Mouse (Mus musculus): Measurements from ENCODE around the gene Slc9a7.

Slc9a7 gene

GRCm38 (mm10) chrX:20291282-20292039 is at the start of gene Slc9a7:
TSS of gene Slc9a7 (minus strand) at chrX:20291807.
- in situ Hi-C loops (cut with MboI, MseI) = no loop called here

GRCm38 (mm10) chrX:20335722-20336121 is 44.1 kb upstream of the Slc9a7 start:
- in situ Hi-C loops (cut with MboI, MseI) = loop anchor here (10.0 kb wide), 1 partner anchor 311 kb away; no protein-coding TSS in a partner anchor

GRCm38 (mm10) chrX:20332756-20333155 is 41.1 kb upstream of the Slc9a7 start:
- in situ Hi-C loops (cut with MboI, MseI) = loop anchor here (5.0 to 10.0 kb wide), 2 partner anchors 180 to 308 kb away; no protein-coding TSS in a partner anchor

- in situ Hi-C loops (cut with MboI, MseI) = no loop called here
Observed at GRCm38 (mm10) chrX:20307215-20307614, 15.6 kb upstream of the Slc9a7 start.

- in situ Hi-C loops (cut with MboI, MseI) = no loop called here
Observed at GRCm38 (mm10) chrX:20305941-20306340, 14.3 kb upstream of the Slc9a7 start.

GRCm38 (mm10) chrX:20303280-20303679 is 11.7 kb upstream of the Slc9a7 start:
- in situ Hi-C loops (cut with MboI, MseI) = no loop called here

- in situ Hi-C loops (cut with MboI, MseI) = no loop called here
Observed at GRCm38 (mm10) chrX:20292040-20292417, 422 bp upstream of the Slc9a7 start.

GRCm38 (mm10) chrX:20290715-20291114 is 892 bp downstream of the Slc9a7 start:
- in situ Hi-C loops (cut with MboI, MseI) = no loop called here

- in situ Hi-C loops (cut with MboI, MseI) = no loop called here
Observed at GRCm38 (mm10) chrX:20288674-20289073, 2.9 kb downstream of the Slc9a7 start.

GRCm38 (mm10) chrX:20286254-20286653 is 5.4 kb downstream of the Slc9a7 start:
- in situ Hi-C loops (cut with MboI, MseI) = no loop called here

- in situ Hi-C loops (cut with MboI, MseI) = no loop called here
Observed at GRCm38 (mm10) chrX:20279424-20279823, 12.2 kb downstream of the Slc9a7 start.

- in situ Hi-C loops (cut with MboI, MseI) = no loop called here
Observed at GRCm38 (mm10) chrX:20273854-20274253, 17.8 kb downstream of the Slc9a7 start.

- in situ Hi-C loops (cut with MboI, MseI) = no loop called here
Observed at GRCm38 (mm10) chrX:20271980-20272379, 19.6 kb downstream of the Slc9a7 start.

GRCm38 (mm10) chrX:20269980-20270379 is 21.6 kb downstream of the Slc9a7 start:
- in situ Hi-C loops (cut with MboI, MseI) = no loop called here

GRCm38 (mm10) chrX:20264370-20264769 is 27.2 kb downstream of the Slc9a7 start:
- in situ Hi-C loops (cut with MboI, MseI) = no loop called here

GRCm38 (mm10) chrX:20228102-20228501 is 63.5 kb downstream of the Slc9a7 start:
- in situ Hi-C loops (cut with MboI, MseI) = no loop called here

- in situ Hi-C loops (cut with MboI, MseI) = no loop called here
Observed at GRCm38 (mm10) chrX:20221486-20221885, 70.1 kb downstream of the Slc9a7 start.

GRCm38 (mm10) chrX:20185616-20186015 is 106.0 kb downstream of the Slc9a7 start:
- in situ Hi-C loops (cut with MboI, MseI) = no loop called here

GRCm38 (mm10) chrX:20176792-20177191 is 114.8 kb downstream of the Slc9a7 start:
- in situ Hi-C loops (cut with MboI, MseI) = no loop called here

- in situ Hi-C loops (cut with MboI, MseI) = no loop called here
Observed at GRCm38 (mm10) chrX:20168430-20168829, 123.2 kb downstream of the Slc9a7 start.

GRCm38 (mm10) chrX:20164984-20165383 is 126.6 kb downstream of the Slc9a7 start:
- in situ Hi-C loops (cut with MboI, MseI) = no loop called here

GRCm38 (mm10) chrX:20162322-20162711 is 129.3 kb downstream of the Slc9a7 start:
- in situ Hi-C loops (cut with MboI, MseI) = no loop called here

- in situ Hi-C loops (cut with MboI, MseI) = no loop called here
Observed at GRCm38 (mm10) chrX:20161687-20162321, 129.8 kb downstream of the Slc9a7 start.

Data from T-helper 1 cell (primary cell).